Mouse (Mus musculus): ENCODE data around the gene Kirrel. TPM values are rescaled to one million over a fixed set of nuclear protein-coding genes. Genes with fewer than 3 reads are reported as not detected.

Gene Kirrel
- total and polyA plus RNA-seq, 3 experiments, result not detected

- no peaks in the 10 kb centered on the region for H3K4me1 ChIP-seq (ENCODE audit: control insufficient read depth in 1 of 2, insufficient read depth in 2 of 2)
- H3K4me2 ChIP-seq (ENCODE audit: insufficient read depth, low read depth, poor library complexity, severe bottlenecking), result no peak overlapping the region
- no peak overlapping the region for H3K9ac ChIP-seq (ENCODE audit: insufficient read depth, low read depth)
- in situ Hi-C loops (cut with MboI; ENCODE audit: low pct_ligation_motif_present, low pct_unique_long_range_greater_than_20kb, low sequenced_read_pairs), result no loop called here
- dilution Hi-C loops (cut with MboI; ENCODE audit: extremely low pct_ligation_motif_present, extremely low pct_unique_long_range_greater_than_20kb, low sequenced_read_pairs), result no loop called here
- no peaks in the 10 kb centered on the region for H3K36me3 ChIP-seq (replicated peaks in 1 of 2; ENCODE audit: control insufficient read depth in 1 of 2, insufficient read depth in 1 of 2, low read length in 1 of 2)
- no peak overlapping the region for H3K27ac ChIP-seq (ENCODE audit: insufficient read depth, low read depth)
- H3K79me2 ChIP-seq (replicated peaks; ENCODE audit: control insufficient read depth, extremely low read depth, insufficient read depth, poor library complexity, severe bottlenecking), result no peaks in the 10 kb centered on the region
- H3K27me3 ChIP-seq (replicated peaks), result peaks cover 39% of the 10 kb centered on the region
- H3K4me3 ChIP-seq (replicated peaks in 1 of 3; ENCODE audit: low read depth in 2 of 3, low read length in 2 of 3, poor library complexity in 1 of 3), result no peak overlapping the region
- no peak for TF ChIP-seq RCOR1 (conservative IDR thresholded peaks at IDR 0.05; ENCODE audit: low read depth, low read length)
- no peak for TF ChIP-seq MAFK (IDR thresholded peaks at IDR 0.05; ENCODE audit: insufficient replicate concordance, low read length)
- TF ChIP-seq MAZ (IDR thresholded peaks at IDR 0.05; ENCODE audit: low read depth, low read length), result no peak
- no peak for TF ChIP-seq USF2 (conservative IDR thresholded peaks at IDR 0.05; ENCODE audit: low read depth, low read length)
- DNase-seq (ENCODE audit: extremely low read depth), result no peak
- peaks cover 5% of the 10 kb centered on the region for H3K9me3 ChIP-seq (replicated peaks; ENCODE audit: low read length)
Measured at GRCm38 (mm10) chr3:87150056-87150688, 24.4 kb downstream of the Kirrel start.

- no peak overlapping the region for H3K4me3 ChIP-seq (replicated peaks in 1 of 3; ENCODE audit: low read depth in 2 of 3, low read length in 2 of 3, poor library complexity in 1 of 3)
- peaks cover 0 to 4% of the 10 kb centered on the region in 2 experiments; a peak in 2 of 4 replicates for H3K4me1 ChIP-seq (ENCODE audit: control insufficient read depth in 1 of 2, insufficient read depth in 2 of 2)
- dilution Hi-C loops (cut with MboI; ENCODE audit: extremely low pct_ligation_motif_present, extremely low pct_unique_long_range_greater_than_20kb, low sequenced_read_pairs), result no loop called here
- TF ChIP-seq TCF12 (IDR thresholded peaks at IDR 0.05; ENCODE audit: low read depth, low read length) (no peak), POLR2AphosphoS2 (IDR thresholded peaks at IDR 0.05; ENCODE audit: low read depth, low read length) (no peak), RAD21 (IDR thresholded peaks at IDR 0.05; ENCODE audit: low read depth, low read length) (no peak)
- no peaks in the 10 kb centered on the region for H3K36me3 ChIP-seq (replicated peaks in 1 of 2; ENCODE audit: control insufficient read depth in 1 of 2, insufficient read depth in 1 of 2, low read length in 1 of 2)
- H3K27me3 ChIP-seq (replicated peaks), result peaks cover 36% of the 10 kb centered on the region
- no peak overlapping the region for H3K9ac ChIP-seq (ENCODE audit: insufficient read depth, low read depth)
- H3K4me2 ChIP-seq (ENCODE audit: insufficient read depth, low read depth, poor library complexity, severe bottlenecking), result no peak overlapping the region
- peaks cover 5% of the 10 kb centered on the region for H3K9me3 ChIP-seq (replicated peaks; ENCODE audit: low read length)
- no peak overlapping the region for H3K27ac ChIP-seq (ENCODE audit: insufficient read depth, low read depth)
- no peaks in the 10 kb centered on the region for H3K79me2 ChIP-seq (replicated peaks; ENCODE audit: control insufficient read depth, extremely low read depth, insufficient read depth, poor library complexity, severe bottlenecking)
- no peak for DNase-seq (ENCODE audit: extremely low read depth)
- in situ Hi-C loops (cut with MboI; ENCODE audit: low pct_ligation_motif_present, low pct_unique_long_range_greater_than_20kb, low sequenced_read_pairs), result no loop called here
Measured at GRCm38 (mm10) chr3:87149425-87149824, 25.1 kb downstream of the Kirrel start.

GRCm38 (mm10) chr3:87144476-87145240 is 29.9 kb downstream of the Kirrel start:
- Histone ChIP-seq H3K27me3 (replicated peaks) (peaks cover 28% of the 10 kb centered on the region), H3K79me2 (replicated peaks; ENCODE audit: control insufficient read depth, extremely low read depth, insufficient read depth, poor library complexity, severe bottlenecking) (no peaks in the 10 kb centered on the region), H3K9ac (ENCODE audit: insufficient read depth, low read depth) (no peak overlapping the region), H3K36me3 (replicated peaks in 1 of 2; ENCODE audit: control insufficient read depth in 1 of 2, insufficient read depth in 1 of 2, low read length in 1 of 2) (no peaks in the 10 kb centered on the region), H3K4me3 (replicated peaks in 1 of 3; ENCODE audit: low read depth in 2 of 3, low read length in 2 of 3, poor library complexity in 1 of 3) (no peak overlapping the region), H3K9me3 (replicated peaks; ENCODE audit: low read length) (peaks cover 5% of the 10 kb centered on the region), H3K4me2 (ENCODE audit: insufficient read depth, low read depth, poor library complexity, severe bottlenecking) (no peak overlapping the region), H3K4me1 (ENCODE audit: control insufficient read depth in 1 of 2, insufficient read depth in 2 of 2) (peaks cover 0 to 39% of the 10 kb centered on the region in 2 experiments; a peak in 2 of 4 replicates), H3K27ac (ENCODE audit: insufficient read depth, low read depth) (no peak overlapping the region)
- DNase-seq (ENCODE audit: extremely low read depth), result no peak
- in situ Hi-C loops (cut with MboI; ENCODE audit: low pct_ligation_motif_present, low pct_unique_long_range_greater_than_20kb, low sequenced_read_pairs) (no loop called here), dilution Hi-C loops (cut with MboI; ENCODE audit: extremely low pct_ligation_motif_present, extremely low pct_unique_long_range_greater_than_20kb, low sequenced_read_pairs) (no loop called here)
- TF ChIP-seq POLR2AphosphoS2 (IDR thresholded peaks at IDR 0.05; ENCODE audit: low read depth, low read length), result no peak
- no peak for TF ChIP-seq ZKSCAN1 (IDR thresholded peaks at IDR 0.05; ENCODE audit: borderline replicate concordance, low read depth, low read length)
- TF ChIP-seq SMC3 (IDR thresholded peaks at IDR 0.05; ENCODE audit: low read depth, low read length), result no peak
